Mouse (Mus musculus): ENCODE measurements around the gene Ntmt1. TPM values are rescaled to one million over a fixed set of nuclear protein-coding genes. Genes with fewer than 3 reads are reported as not detected.

Gene Ntmt1
- total RNA-seq, 2 experiments from 2014 or later, result 43.1 to 44.4 TPM

DNA sequence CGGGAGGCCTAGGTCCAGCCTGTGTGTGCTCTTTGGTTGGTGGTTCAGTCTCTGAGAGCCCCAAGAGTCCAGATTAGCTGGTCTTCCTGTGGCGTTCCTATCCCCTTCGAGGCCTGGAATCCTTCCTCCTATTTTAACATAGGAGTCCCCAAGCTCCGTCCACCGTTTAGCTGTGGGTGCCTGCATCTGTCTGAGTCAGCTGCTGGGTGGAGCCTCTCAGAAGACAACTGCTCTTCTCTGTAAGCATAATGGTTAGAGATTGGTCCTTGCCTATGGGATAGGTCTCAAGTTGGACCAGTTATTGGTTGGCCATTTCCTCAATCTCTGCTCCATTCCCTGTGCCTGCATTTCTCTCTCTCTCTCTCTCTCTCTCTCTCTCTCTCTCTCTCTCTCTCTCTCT lies 52.2 kb downstream of the Ntmt1 start:
- DNase-seq (ENCODE audit: low spot score in 2 of 2), result no peak

DNA sequence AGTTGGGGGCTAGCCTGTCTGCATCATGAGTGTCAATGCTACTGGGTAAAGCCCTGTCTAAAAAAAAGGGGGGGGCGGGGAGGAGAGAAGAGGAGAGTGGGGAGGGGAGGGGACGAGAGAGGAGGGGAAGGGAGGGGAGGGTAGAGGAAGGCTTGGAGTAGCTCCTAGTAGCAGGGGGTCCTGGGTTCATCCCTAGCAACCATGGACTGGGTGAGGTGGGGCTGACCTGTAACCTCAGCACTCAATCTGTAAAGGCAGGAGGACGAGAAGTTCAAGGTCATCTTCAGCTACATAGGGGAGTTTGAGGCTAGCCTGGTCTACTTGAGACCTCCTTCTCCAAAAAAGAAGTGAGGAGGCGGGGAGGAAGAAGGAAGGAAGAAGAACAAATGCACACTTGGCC lies 54.5 kb downstream of the Ntmt1 start:
- DNase-seq (ENCODE audit: low spot score in 2 of 2), result no peak

DNA sequence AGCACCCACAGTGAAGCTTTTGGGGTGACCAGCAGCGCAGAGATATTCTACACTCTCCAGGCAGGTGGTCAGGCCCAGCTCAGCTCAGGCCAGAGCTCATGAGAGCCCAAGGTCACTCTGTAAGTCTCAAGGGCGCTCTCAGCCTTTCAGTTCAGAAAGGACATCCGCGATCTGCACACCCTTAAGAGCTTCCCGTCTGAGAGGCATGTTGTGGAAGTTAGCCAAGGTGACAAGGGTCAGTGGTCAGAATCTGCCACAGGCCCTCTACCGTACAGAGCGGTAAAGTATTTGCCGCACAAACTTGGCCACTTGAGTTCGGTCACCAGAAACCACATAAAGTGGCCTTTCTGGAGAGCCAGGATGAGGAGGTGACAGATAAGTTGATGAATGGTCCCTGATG lies 55.9 kb downstream of the Ntmt1 start:
- DNase-seq (ENCODE audit: low spot score in 2 of 2), result no peak

DNA sequence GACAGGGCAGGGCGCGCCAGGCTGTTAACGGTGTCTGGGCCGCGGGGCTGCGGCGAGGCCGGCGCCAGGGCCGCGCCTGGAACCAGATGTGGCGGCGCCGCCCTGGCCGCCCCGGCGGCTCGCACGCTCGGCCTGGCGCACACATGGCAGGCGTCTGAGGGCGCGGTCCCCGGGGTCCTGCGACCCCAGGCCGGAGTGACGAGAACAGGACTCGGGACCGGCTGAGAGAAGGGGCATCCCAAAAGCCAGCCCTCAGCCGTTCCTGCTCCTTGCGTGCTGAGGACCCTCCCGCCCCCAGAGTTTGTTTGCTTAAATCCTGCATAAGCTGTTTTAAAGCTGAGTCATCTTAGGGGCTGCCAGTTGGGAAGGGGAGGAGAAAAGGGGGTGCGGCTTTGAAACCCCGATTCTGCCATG lies 57.3 kb downstream of the Ntmt1 start:
- DNase-seq (ENCODE audit: low spot score in 2 of 2), result no peak

DNA sequence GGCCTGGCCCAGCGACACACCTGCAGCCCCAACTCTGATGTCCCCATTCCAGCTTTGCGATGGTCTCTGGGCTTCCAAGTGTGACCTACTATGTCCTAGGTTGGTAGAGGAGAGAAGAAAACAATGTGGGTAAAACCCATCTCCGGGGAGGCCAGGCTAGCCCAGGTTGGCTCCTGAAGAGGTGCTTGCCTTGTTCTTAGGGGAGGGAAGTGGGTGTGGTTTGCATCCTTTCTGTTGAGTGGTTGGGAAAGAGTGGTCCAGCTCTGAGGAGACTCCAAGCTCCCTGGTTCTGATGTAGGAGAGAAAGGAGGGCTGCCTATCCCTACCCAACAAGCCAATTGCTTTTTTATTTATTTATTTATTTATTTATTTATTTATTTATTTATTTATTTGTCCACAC lies 57.8 kb downstream of the Ntmt1 start:
- DNase-seq (ENCODE audit: low spot score in 2 of 2), result no peak

DNA sequence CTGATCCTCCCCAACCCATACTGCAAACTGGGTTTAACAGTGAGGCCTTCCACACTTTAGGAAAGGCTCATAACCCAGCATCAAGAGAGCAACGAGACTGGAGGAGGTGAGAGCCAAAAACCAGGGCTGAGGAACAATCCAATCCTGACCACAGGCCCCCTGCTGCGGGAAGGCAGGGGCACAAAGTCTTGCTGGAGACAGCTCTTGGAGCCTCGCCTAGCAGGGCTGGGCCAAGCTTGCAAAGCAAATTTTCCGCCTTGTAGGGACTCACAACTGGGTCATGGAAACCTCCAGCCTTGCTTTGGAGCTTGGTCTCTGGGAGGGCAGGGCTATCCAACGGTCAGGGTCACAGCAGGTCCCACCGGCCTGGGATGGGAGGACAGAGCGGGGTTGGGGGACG lies 63.2 kb downstream of the Ntmt1 start:
- DNase-seq (ENCODE audit: low spot score in 2 of 2), result no peak

Other genes with a start within 250 kb of the Ntmt1 start
- gene Cstad, start 212.8 kb upstream of the Ntmt1 start, total RNA-seq (2021), result 1 to 10 TPM; 6.7 to 7.3 TPM
- gene 1700001O22Rik, start 4.2 kb upstream of the Ntmt1 start, total RNA-seq (2021), result 1 to 10 TPM; 1.2 to 1.9 TPM
- 10 to 100 TPM; 28.9 to 32.0 TPM for gene Asb6, start 22.5 kb downstream of the Ntmt1 start, total RNA-seq (2021)
- gene Prrx2, start 27.1 kb downstream of the Ntmt1 start, total RNA-seq (2021), result 1 to 10 TPM; 2.8 to 3.3 TPM
- 10 to 100 TPM; 14.6 to 16.9 TPM for gene Ptges, start 122.0 kb downstream of the Ntmt1 start, total RNA-seq (2021)
- gene Tor1b, start 145.1 kb downstream of the Ntmt1 start, total RNA-seq (2021), result 10 to 100 TPM; 51.4 to 54.9 TPM
- 10 to 100 TPM; 45.1 to 47.1 TPM for gene Tor1a, start 160.1 kb downstream of the Ntmt1 start, total RNA-seq (2021)
- gene BC005624, start 174.4 kb downstream of the Ntmt1 start, total RNA-seq (2021), result 10 to 100 TPM; 37.3 to 42.8 TPM
- 10 to 100 TPM; 30.7 to 31.5 TPM for gene Usp20, start 174.5 kb downstream of the Ntmt1 start, total RNA-seq (2021)